Mouse (Mus musculus) thymus, adult 18-20 months (tissue): Measurements from ENCODE around the gene Anapc5.
A peak's percentile ranks its signal among the peaks of the same experiment; 100 is the strongest.

Experiments
- DNase-seq, 2 experiments: peaks; one replicate each; pipeline ENCODE4 v3.0.0; 2022; ENCODE audit warnings: mixed read lengths in 2 of 2

Gene Anapc5

GRCm38 (mm10) chr5:122820777-122821523, at the start of gene Anapc5:
TSS of gene Anapc5 (minus strand) at chr5:122821339.
- DNase-seq = peak; percentile 86 to 95

- no peak for DNase-seq
Measured at GRCm38 (mm10) chr5:122863053-122863452, 41.9 kb upstream of the Anapc5 start.

GRCm38 (mm10) chr5:122855858-122856257, 34.7 kb upstream of the Anapc5 start:
- no peak for DNase-seq

- DNase-seq = no peak
Measured at GRCm38 (mm10) chr5:122852611-122853010, 31.5 kb upstream of the Anapc5 start.

GRCm38 (mm10) chr5:122850319-122851002, 29.3 kb upstream of the Anapc5 start:
- DNase-seq = peak in 1 of 2 experiments; percentile 26

- peak; percentile 98 to 99 for DNase-seq
Measured at GRCm38 (mm10) chr5:122849521-122850318, 28.6 kb upstream of the Anapc5 start, which contains the start of gene Rnf34. TSS of gene Rnf34 (plus strand) at chr5:122850048.

- DNase-seq = no peak
Measured at GRCm38 (mm10) chr5:122843799-122844198, 22.7 kb upstream of the Anapc5 start.

DNA sequence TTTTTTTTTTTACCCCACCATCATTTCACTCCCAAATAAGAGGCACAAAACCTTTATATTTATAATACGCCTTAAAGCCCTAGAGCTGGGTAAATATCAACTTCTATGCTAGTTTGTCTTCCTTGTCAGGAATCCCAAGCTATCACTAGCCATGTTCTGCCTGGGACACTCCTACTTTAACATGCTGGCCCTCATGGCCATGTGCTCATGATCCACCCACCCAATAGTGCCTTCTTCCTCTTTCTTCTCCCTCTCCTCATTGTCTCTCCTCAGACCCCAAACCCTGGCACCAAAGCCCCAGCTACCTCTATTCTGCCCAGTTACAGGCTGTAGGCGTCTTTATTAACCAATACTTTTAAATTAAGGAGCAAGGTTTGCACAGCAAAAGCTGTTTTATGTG, 20.0 kb upstream of the Anapc5 start:
- no peak for DNase-seq

DNA sequence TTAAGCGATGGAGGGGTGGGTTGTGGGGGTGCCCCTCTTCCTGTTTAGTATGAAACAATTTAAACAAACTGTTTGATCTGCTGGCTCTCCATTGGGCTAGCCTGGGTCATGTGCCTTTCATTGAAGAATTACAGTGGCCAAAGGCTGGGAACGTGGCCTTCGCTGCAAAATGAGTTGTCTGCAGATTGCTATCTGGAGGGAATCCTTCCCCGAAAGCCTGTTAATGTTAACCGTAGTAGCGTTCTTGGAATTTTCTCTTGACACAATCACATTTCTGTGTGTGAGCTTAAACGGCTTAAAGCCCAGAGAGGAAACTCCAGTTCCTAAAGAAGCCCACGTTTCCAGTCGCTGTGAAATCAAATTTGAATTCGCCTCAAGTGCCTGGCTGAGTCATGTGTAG, 11.9 kb upstream of the Anapc5 start:
- no peak for DNase-seq

- DNase-seq = peak in 1 of 2 experiments; percentile 35
Measured at GRCm38 (mm10) chr5:122832536-122832935, 11.4 kb upstream of the Anapc5 start.

DNA sequence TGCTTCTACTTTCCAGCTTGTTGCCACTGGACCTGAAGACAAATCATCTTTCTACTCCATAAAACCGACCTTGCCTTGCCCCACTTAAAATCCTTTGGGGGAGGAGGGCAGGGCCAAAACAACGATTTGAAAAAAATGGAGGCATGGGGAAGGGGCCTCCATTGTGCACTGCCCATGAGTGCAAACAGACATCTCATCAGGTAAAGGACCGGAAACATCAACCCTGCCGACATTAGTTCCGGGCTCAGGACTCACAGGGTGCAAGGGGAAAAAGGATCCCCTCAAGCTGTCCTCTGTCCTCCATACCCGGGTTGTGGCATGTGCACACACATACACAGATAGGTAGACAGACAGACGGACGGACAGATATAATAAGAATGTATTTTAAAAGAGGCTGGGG, 4.0 kb upstream of the Anapc5 start:
- DNase-seq = no peak

DNA sequence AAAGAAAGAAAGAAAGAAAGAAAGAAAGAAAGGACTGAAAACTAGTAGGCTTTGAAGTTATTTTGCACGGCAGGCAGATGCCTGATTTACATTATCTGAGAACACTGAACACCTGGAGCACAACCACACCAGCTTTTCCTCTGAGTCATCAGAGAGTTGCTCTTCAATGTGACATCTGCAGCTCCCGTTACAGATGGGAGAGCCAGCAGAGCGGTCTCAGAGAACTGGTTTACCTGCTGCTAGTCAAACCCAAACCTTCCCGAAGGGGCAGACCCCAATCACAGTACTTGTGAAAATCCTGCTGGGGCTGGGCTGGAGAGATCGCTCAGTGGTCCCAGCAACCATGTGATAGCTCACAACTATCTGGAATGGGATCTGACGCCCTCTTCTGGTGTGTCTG, 3.3 kb upstream of the Anapc5 start:
- peak; percentile 43 to 59 for DNase-seq

DNA sequence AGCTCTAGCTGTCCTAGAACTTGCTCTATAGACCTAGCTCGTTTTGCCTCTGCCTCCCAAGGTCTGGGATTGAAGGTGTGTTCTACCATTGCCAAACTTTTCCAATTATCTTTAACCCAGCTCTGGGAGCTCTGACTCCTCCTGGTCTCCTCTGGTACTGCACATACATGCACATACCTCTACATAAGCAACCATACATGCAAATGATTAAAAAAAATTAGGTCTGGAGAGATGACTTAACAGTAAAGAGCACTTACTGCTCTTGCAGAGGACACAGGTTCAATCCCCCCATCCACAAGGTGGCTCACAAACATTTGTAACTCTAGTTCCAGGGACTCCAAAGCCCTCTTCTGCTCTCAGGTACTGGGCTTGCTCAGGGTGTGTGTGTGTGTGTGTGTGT, 2.8 kb upstream of the Anapc5 start:
- no peak for DNase-seq

DNA sequence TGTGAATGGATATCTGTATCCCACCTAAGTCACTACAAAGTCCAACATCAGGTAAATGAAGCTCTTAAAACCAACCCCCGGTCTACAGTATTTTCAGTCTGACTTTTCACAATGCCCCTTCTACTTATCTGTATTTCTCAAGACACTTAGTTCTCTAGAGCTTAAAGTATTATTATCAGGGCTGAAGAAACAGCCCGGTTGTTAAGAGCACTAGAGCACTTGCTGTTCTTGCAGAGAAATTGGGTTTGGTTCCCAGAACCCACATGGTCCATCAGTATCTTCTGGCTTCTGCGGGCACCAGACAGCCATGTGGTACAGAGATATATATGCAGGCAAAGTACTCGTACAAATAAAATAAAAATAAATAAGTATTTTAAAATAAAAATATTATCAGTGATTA, 1.3 kb upstream of the Anapc5 start:
- no peak for DNase-seq

GRCm38 (mm10) chr5:122821524-122821885, 366 bp upstream of the Anapc5 start:
- DNase-seq = no peak

- no peak for DNase-seq
Measured at GRCm38 (mm10) chr5:122812699-122813098, 8.4 kb downstream of the Anapc5 start.

DNA sequence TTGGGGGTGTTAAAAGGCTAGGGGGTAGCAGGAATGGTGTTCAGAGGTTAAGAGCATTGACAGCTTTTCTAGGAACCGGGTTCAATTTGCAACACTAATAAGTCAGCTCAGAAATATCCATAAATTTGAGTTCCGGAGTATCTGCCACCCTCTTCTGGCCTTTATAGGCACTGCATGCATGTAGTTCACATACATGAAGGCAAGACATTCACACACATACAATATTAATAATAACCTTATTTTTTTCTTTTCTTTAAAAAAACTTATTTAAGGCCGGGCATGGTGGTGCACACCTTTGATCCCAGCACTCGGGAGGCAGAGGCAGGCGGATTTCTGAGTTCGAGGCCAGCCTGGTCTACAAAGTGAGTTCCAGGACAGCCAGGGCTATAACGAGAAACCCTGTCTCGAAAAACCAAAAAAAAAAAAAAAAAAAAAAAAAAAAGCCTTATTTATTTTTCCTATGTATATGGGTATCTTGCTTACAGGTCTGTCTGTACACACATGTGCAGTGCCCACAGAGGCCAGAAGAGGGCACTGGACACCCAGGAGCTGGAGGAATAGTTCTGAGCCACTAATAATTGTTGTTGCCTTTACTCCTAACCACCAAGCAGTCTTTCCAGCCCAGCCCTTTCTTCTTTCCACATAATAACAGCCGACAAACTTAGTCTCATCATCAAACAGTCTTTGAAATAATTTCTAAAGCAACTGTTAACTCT, 9.6 kb downstream of the Anapc5 start:
- DNase-seq = peak; percentile 29 to 47

GRCm38 (mm10) chr5:122805503-122805902, 15.6 kb downstream of the Anapc5 start:
- DNase-seq = no peak

DNA sequence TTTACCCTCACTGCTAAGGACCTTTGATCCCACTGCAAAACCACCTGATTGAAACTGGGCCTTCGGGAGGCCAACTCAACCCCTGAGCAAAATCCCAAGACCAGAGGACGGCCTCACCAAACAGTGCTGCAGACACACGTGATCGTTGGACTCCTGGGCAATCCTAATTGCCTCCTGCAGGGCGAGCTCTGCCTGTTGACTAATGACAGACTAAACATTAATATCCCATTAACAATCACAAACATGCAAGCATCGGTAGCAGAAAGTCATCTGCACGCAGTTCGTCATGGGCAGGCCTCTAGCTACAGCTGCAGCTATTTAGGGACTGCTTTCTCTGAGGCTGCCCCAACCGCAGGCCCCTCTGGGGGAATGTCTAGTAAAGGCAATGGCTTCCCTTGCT, 18.4 kb downstream of the Anapc5 start:
- DNase-seq = no peak

GRCm38 (mm10) chr5:122801684-122802083, 19.5 kb downstream of the Anapc5 start:
- no peak for DNase-seq

GRCm38 (mm10) chr5:122800345-122801010, 20.7 kb downstream of the Anapc5 start:
- no peak for DNase-seq
